Mouse (Mus musculus) midbrain, embryonic 11.5 days (tissue): ENCODE data around the gene Klhl10. TPM values are rescaled to one million over a fixed set of nuclear protein-coding genes. Genes with fewer than 3 reads are reported as not detected.

Experiments used
- ATAC-seq: fragments of 200-750 bp; cut with Nextera tagmentation; 2 replicates; pipeline ENCODE4 v1.8.0; 2017; ENCODE audit warnings: moderate TSS enrichment, moderate library complexity; ENCODE audit not compliant: low FRiP score
- DNase-seq: peaks from one replicate; pipeline ENCODE4 v3.0.0; 2015; ENCODE audit warnings: low spot score; ENCODE audit errors: missing footprints
- H3K27ac ChIP-seq: fragments of 300-500 bp; sonication (generic); 2 replicates; pipeline ENCODE4 v1.5.1; 2014; ENCODE audit warnings: low read depth, low read length
- H3K27me3 ChIP-seq: fragments of 300-500 bp; sonication (generic); 2 replicates; pipeline ENCODE4 v1.6.1; 2014; ENCODE audit warnings: mild to moderate bottlenecking, low read length, moderate library complexity, mixed read lengths; ENCODE audit not compliant: control insufficient read depth, insufficient read depth
- H3K36me3 ChIP-seq: fragments of 300-500 bp; sonication (generic); 2 replicates; pipeline ENCODE4 v1.6.1; 2014; ENCODE audit warnings: mild to moderate bottlenecking, low read length, moderate library complexity, mixed read lengths; ENCODE audit not compliant: control insufficient read depth, insufficient read depth
- H3K4me1 ChIP-seq: fragments of 300-500 bp; sonication (generic); 2 replicates; pipeline ENCODE4 v1.6.1; 2014; ENCODE audit warnings: low read length; ENCODE audit not compliant: control insufficient read depth, insufficient read depth
- H3K4me2 ChIP-seq: fragments of 300-500 bp; sonication (generic); 2 replicates; pipeline ENCODE4 v1.6.1; 2014; ENCODE audit warnings: mild to moderate bottlenecking, moderate library complexity
- H3K4me3 ChIP-seq: fragments of 300-500 bp; sonication (generic); 2 replicates; pipeline ENCODE4 v1.5.1; 2014; ENCODE audit warnings: low read depth, low read length
- H3K9ac ChIP-seq: fragments of 300-500 bp; sonication (generic); 2 replicates; pipeline ENCODE4 v1.6.1; 2014; ENCODE audit warnings: low read length
- H3K9me3 ChIP-seq: fragments of 300-500 bp; sonication (generic); 2 replicates; pipeline ENCODE4 v1.6.1; 2016; ENCODE audit warnings: low read length; ENCODE audit not compliant: control insufficient read depth
- WGBS: fragments of 180-500 bp; shearing (Covaris S2); extraction: QIAGEN DNeasy Blood & Tissue Kit; methylation state at CpG from one replicate; pipeline ENCODE4 v1.1.7; 2014; 5-methylcytosine and 5-hydroxymethylcytosine counted together
- polyA plus RNA-seq: library from polyadenylated mRNA; unstranded; fragments of >200 nt; fragmentation: Nextera tagmentation; extraction: Ambion mirVana; gene quantifications from 2 replicates; pipeline ENCODE4 v1.2.1, GENCODE M21; 2014

Gene Klhl10
- 0.44 and 0.61 TPM in 2 replicates for polyA plus RNA-seq

- H3K9ac ChIP-seq: peak within 1 kb of the TSS; percentile 83
- H3K36me3 ChIP-seq: 0 out of 2 replicates have a peak, but pooled peaks cover 2% of the 10 kb centered on the region
- peak; percentile 79 for DNase-seq
- H3K4me3 ChIP-seq: peak within 1 kb of the TSS; percentile 57
- WGBS: 86% methylated on average over 8 of the region's 8 CpGs
- H3K9me3 ChIP-seq: no peaks in the 10 kb centered on the region
- peak within 1 kb of the TSS; percentile 64 for H3K4me2 ChIP-seq
- ATAC-seq: no peak
- no peak within 1 kb of the TSS; the same call in 1 of the 2 replicates for H3K27ac ChIP-seq
- H3K4me1 ChIP-seq: peaks cover 7% of the 10 kb centered on the region
- no peaks in the 10 kb centered on the region for H3K27me3 ChIP-seq
These were observed at the start of gene Klhl10, which contains the start of gene Nt5c3b for GRCm38 (mm10) chr11:100441797-100442196. TSS of gene Klhl10 (plus strand) at chr11:100441917. TSS of gene Nt5c3b (minus strand) at chr11:100441808.

DNA sequence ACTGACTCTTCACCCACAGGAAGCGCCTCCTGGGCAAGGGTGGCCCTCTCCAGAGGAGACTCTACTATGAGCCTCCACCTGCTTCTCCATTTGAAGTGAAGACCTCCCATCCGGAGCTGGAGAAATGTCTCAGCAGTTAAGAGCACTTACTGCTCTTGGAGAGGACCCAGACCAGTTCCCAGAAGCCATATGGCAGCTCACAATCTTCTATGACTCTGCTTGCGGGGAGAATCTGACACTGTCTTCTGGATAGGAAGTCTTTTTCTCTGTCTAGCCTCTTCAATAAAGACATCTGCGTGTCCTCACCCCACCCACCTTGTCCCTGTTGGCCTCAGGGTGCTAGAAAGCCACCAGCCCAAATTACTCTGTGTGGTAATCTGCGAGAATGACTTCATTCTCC lies 48.8 kb upstream of the Klhl10 start:
- Histone ChIP-seq H3K4me1 (peaks cover 5% of the 10 kb centered on the region), H3K27ac (no peak overlapping the region), H3K9ac (no peak overlapping the region), H3K27me3 (peaks cover 22% of the 10 kb centered on the region), H3K4me2 (no peak overlapping the region), H3K4me3 (no peak overlapping the region), H3K36me3 (no peaks in the 10 kb centered on the region), H3K9me3 (no peaks in the 10 kb centered on the region)
- WGBS: 90% methylated on average over 5 of the region's 5 CpGs
- no peak for DNase-seq
- no peak for ATAC-seq

GRCm38 (mm10) chr11:100393733-100394132 lies 48.0 kb upstream of the Klhl10 start:
- DNase-seq: no peak
- no peak for ATAC-seq
- Histone ChIP-seq H3K27ac (no peak overlapping the region), H3K4me2 (no peak overlapping the region), H3K4me3 (no peak overlapping the region), H3K36me3 (no peaks in the 10 kb centered on the region), H3K27me3 (peaks cover 22% of the 10 kb centered on the region), H3K4me1 (peaks cover 5% of the 10 kb centered on the region), H3K9me3 (no peaks in the 10 kb centered on the region), H3K9ac (no peak overlapping the region)
- WGBS: 85% methylated on average over 7 of the region's 7 CpGs

GRCm38 (mm10) chr11:100394353-100395074 lies 47.2 kb upstream of the Klhl10 start:
- WGBS: 79% methylated on average over 5 of the region's 5 CpGs
- DNase-seq (no peak), ATAC-seq (no peak)
- H3K4me2 ChIP-seq: no peak overlapping the region
- H3K9ac ChIP-seq: no peak overlapping the region
- no peak overlapping the region for H3K27ac ChIP-seq
- H3K36me3 ChIP-seq: no peaks in the 10 kb centered on the region
- H3K9me3 ChIP-seq: no peaks in the 10 kb centered on the region
- no peak overlapping the region for H3K4me3 ChIP-seq
- H3K27me3 ChIP-seq: peaks cover 22% of the 10 kb centered on the region
- peaks cover 5% of the 10 kb centered on the region for H3K4me1 ChIP-seq

DNA sequence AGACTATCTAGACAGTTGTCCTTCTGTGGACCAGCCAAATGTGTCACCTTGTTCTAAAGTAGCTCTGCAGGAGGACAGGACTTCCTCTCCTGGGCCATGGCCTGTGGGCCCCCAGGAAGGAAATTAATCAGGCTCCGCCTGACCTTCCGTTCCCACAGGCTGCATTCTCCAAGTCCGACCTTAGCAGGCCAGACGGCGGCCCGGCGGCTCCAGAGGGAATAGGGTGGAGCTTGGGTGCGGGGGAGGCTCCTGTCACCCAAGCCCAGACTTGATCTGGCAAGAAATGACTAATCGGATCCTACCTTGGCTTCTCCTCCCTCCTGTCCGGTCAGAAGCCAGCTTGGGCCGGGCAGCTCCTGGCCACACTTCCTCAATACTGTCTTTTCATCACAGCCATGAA lies 46.5 kb upstream of the Klhl10 start:
- H3K4me2 ChIP-seq: no peak overlapping the region
- no peak overlapping the region for H3K9ac ChIP-seq
- 42% methylated on average over 11 of the region's 11 CpGs for WGBS
- H3K9me3 ChIP-seq: no peaks in the 10 kb centered on the region
- DNase-seq (no peak), ATAC-seq (no peak)
- no peak overlapping the region for H3K4me3 ChIP-seq
- peaks cover 22% of the 10 kb centered on the region for H3K27me3 ChIP-seq
- no peak overlapping the region for H3K27ac ChIP-seq
- H3K4me1 ChIP-seq: peaks cover 5% of the 10 kb centered on the region
- no peaks in the 10 kb centered on the region for H3K36me3 ChIP-seq

DNA sequence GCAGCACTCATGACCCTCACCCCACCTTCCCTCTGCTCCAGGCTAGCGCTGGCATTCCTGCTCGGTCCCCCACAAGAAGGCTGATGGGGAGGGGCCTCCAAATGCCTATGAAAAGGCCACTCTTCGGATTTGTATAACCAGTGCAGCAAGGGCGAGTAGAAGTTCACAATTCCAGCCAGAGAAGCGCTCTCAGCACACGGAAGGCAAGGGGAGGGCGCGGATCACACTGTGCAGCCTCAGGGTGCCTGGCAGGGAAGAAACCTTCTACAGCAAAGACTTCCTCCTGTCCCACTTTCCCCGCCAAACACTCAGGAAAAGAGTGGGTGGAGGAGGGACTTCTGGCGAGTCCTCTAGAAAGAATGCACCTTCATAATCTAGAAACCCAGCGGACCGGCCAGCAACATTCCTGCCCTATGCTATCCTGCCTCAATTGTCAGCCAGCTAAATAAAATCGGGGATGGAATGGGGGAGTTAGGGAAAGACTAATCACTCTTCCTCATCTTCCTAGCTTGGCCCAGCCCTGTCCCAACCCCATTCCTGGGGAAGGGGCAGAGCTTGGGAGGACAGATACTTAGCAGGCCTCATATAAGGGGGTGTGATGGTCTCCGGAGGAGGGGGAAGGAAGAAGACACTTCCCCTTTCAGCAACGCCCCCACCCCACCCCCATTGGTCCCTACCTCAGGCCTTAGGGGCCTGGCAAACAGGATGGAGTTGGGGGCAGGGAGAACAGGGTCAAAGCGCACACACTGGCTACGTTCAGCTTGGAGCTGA lies 45.7 kb upstream of the Klhl10 start:
- peaks cover 5% of the 10 kb centered on the region; the same call in 1 of the 2 replicates for H3K4me1 ChIP-seq
- no peak overlapping the region for H3K9ac ChIP-seq
- H3K4me3 ChIP-seq: peak overlapping the region; percentile 52
- ATAC-seq (no peak), DNase-seq (no peak)
- peak overlapping the region; percentile 60 for H3K4me2 ChIP-seq
- WGBS: 34% methylated on average over 17 of the region's 17 CpGs
- no peak overlapping the region for H3K27ac ChIP-seq
- H3K9me3 ChIP-seq: no peaks in the 10 kb centered on the region
- no peaks in the 10 kb centered on the region for H3K36me3 ChIP-seq
- peaks cover 22% of the 10 kb centered on the region for H3K27me3 ChIP-seq

- Histone ChIP-seq H3K27ac (no peak overlapping the region), H3K36me3 (no peaks in the 10 kb centered on the region), H3K4me1 (0 out of 2 replicates have a peak, but pooled peaks cover 3% of the 10 kb centered on the region), H3K9me3 (no peaks in the 10 kb centered on the region), H3K9ac (peak overlapping the region; percentile 63), H3K27me3 (peaks cover 22% of the 10 kb centered on the region), H3K4me2 (peak overlapping the region; percentile 60), H3K4me3 (peak overlapping the region; percentile 52)
- DNase-seq: peak; percentile 89
- ATAC-seq: no peak
- 3% methylated on average over 42 of the region's 42 CpGs for WGBS
These were observed 44.7 kb upstream of the Klhl10 start for GRCm38 (mm10) chr11:100396886-100397599.

- peaks cover 22% of the 10 kb centered on the region for H3K27me3 ChIP-seq
- H3K36me3 ChIP-seq: no peaks in the 10 kb centered on the region
- no peaks in the 10 kb centered on the region for H3K9me3 ChIP-seq
- WGBS: under 1% methylated on average over 37 of the region's 37 CpGs
- H3K27ac ChIP-seq: no peak within 1 kb of the TSS
- H3K4me2 ChIP-seq: peak within 1 kb of the TSS; percentile 60
- DNase-seq: peak; percentile 99
- peak within 1 kb of the TSS; percentile 63 for H3K9ac ChIP-seq
- H3K4me3 ChIP-seq: peak within 1 kb of the TSS; percentile 52
- peak; percentile 97 for ATAC-seq
- H3K4me1 ChIP-seq: 0 out of 2 replicates have a peak, but pooled peaks cover 3% of the 10 kb centered on the region
These were observed 43.9 kb upstream of the Klhl10 start, which contains the start of gene Jup for GRCm38 (mm10) chr11:100397600-100398389. TSS of gene Jup (minus strand) at chr11:100397763.
